Mouse (Mus musculus): ENCODE results near the gene Megf9.

- TF ChIP-seq CTCF (IDR thresholded peaks at IDR 0.05; ENCODE audit: low read depth) (no peak; the same call in 1 of the 2 replicates), EP300 (IDR thresholded peaks at IDR 0.05; ENCODE audit: low read depth) (no peak)
Observed at GRCm38 (mm10) chr4:70409994-70410721, 124.6 kb downstream of the Megf9 start, which contains the start of gene Cdk5rap2.

Data from liver, embryonic 14.5 days (tissue).